ENCODE assay signal across 12 mouse cellular contexts in genomic region chr2:174917975-174918374, GRCm38 (mm10).
DNase-seq lines count a peak whose midpoint lies in the region; ATAC-seq lines count a peak whose summit lies in the region.
"Had no signal": no experiment of that assay in that cellular context is flagged by ENCODE, and none has a peak within 500 bp of the region (broad histone marks: within the 10 kb centered on the region; RNA-seq: fewer than 3 reads in every experiment).

No protein-coding gene starts in this region.

- H3K27me3 ChIP-seq in kidney, embryonic 14.5 days (ENCODE audit: control insufficient read depth, insufficient read depth, low read length), result no peaks in the 10 kb centered on the region
- H3K27me3 ChIP-seq in forebrain, embryonic 11.5 days (ENCODE audit: control insufficient read depth, insufficient read depth, low read length), result no peaks in the 10 kb centered on the region
- H3K27me3 ChIP-seq in limb, embryonic 11.5 days (ENCODE audit: control insufficient read depth, insufficient read depth, low read length), result no peaks in the 10 kb centered on the region
- no peaks in the 10 kb centered on the region for H3K27me3 ChIP-seq in neural tube, embryonic 15.5 days (replicated peaks)
- H3K27me3 ChIP-seq: liver, embryonic 15.5 days had no signal

- no peak overlapping the region for H3K4me3 ChIP-seq in kidney, embryonic 14.5 days (ENCODE audit: low read length)
- no peak overlapping the region for H3K4me3 ChIP-seq in forebrain, embryonic 11.5 days (ENCODE audit: low read depth, low read length)
- H3K4me3 ChIP-seq in limb, embryonic 11.5 days (ENCODE audit: low read depth, low read length), result no peak overlapping the region
- 0 out of 2 replicates have a peak overlapping the region, but pooled peaks have one; percentile 23 for H3K4me3 ChIP-seq in neural tube, embryonic 15.5 days (replicated peaks)
- H3K4me3 ChIP-seq: liver, embryonic 15.5 days had no signal

- no peak overlapping the region for H3K27ac ChIP-seq in kidney, embryonic 14.5 days (ENCODE audit: low read depth, low read length)
- H3K27ac ChIP-seq in forebrain, embryonic 11.5 days (ENCODE audit: low read depth, low read length), result peak overlapping the region; percentile 95
- H3K27ac ChIP-seq in limb, embryonic 11.5 days (replicated peaks; ENCODE audit: low read depth, low read length), result peak overlapping the region; percentile 74
- H3K27ac ChIP-seq in neural tube, embryonic 15.5 days (replicated peaks), result peak overlapping the region; percentile 81
- H3K27ac ChIP-seq: liver, embryonic 15.5 days had no signal

- no peak overlapping the region for H3K4me2 ChIP-seq in kidney, embryonic 14.5 days (replicated peaks; ENCODE audit: low read depth, low read length)
- peak overlapping the region; percentile 30; the same call in 1 of the 2 replicates for H3K4me2 ChIP-seq in forebrain, embryonic 11.5 days (ENCODE audit: low read depth, low read length, severe bottlenecking)
- no peak overlapping the region for H3K4me2 ChIP-seq in limb, embryonic 11.5 days (ENCODE audit: low read depth, severe bottlenecking)
- H3K4me2 ChIP-seq in neural tube, embryonic 15.5 days, result peak overlapping the region; percentile 53
- H3K4me2 ChIP-seq: liver, embryonic 15.5 days had no signal

- DNase-seq in kidney, postnatal 4 days, result no peak
- DNase-seq in forebrain, embryonic 11.5 days (ENCODE audit: low spot score), result peak; percentile 70
- DNase-seq in limb, embryonic 11.5 days (ENCODE audit: low spot score), result peak; percentile 49
- no peak for DNase-seq in adrenal gland, postnatal 14 days
- DNase-seq in cerebellum, adult 8-10 months, result no peak
- DNase-seq: layer of hippocampus, adult 9-11 months; thymus, postnatal 14 days had no signal

- WGBS in kidney, embryonic 14.5 days, result 16% methylated on average over 5 of the region's 5 CpGs
- WGBS in forebrain, embryonic 11.5 days, result 5% methylated on average over 5 of the region's 5 CpGs
- WGBS in limb, embryonic 11.5 days, result 23% methylated on average over 5 of the region's 5 CpGs
- 8% methylated on average over 5 of the region's 5 CpGs for WGBS in neural tube, embryonic 15.5 days

- ATAC-seq in kidney, embryonic 14.5 days (ENCODE audit: low FRiP score, low TSS enrichment), result peak; percentile 56
- peak; percentile 66 for ATAC-seq in forebrain, embryonic 11.5 days (replicated peaks; ENCODE audit: low FRiP score)
- peak; percentile 63; the same call in 1 of the 2 replicates for ATAC-seq in limb, embryonic 11.5 days (ENCODE audit: insufficient number of reproducible peaks, low FRiP score, low TSS enrichment, low read depth)
- ATAC-seq in neural tube, embryonic 15.5 days (ENCODE audit: low FRiP score), result peak; percentile 45
- ATAC-seq in erythroid progenitor cell, adult 5-6 weeks (replicated peaks; ENCODE audit: low FRiP score, poor library complexity, severe bottlenecking), result no peak
- ATAC-seq: CD4-positive, CD25-positive, alpha-beta regulatory T cell, adult 4 months had no signal

- H3K4me1 ChIP-seq in kidney, embryonic 14.5 days (ENCODE audit: control insufficient read depth, insufficient read depth, low read length), result 0 out of 2 replicates have a peak, but pooled peaks cover 5% of the 10 kb centered on the region
- H3K4me1 ChIP-seq in forebrain, embryonic 11.5 days (replicated peaks; ENCODE audit: control insufficient read depth, insufficient read depth, low read length), result peaks cover 11% of the 10 kb centered on the region; the same call in 1 of the 2 replicates
- no peaks in the 10 kb centered on the region for H3K4me1 ChIP-seq in limb, embryonic 11.5 days (ENCODE audit: control insufficient read depth, insufficient read depth, low read length)
- H3K4me1 ChIP-seq in neural tube, embryonic 15.5 days, result peaks cover 19% of the 10 kb centered on the region
- H3K4me1 ChIP-seq: liver, embryonic 15.5 days had no signal

- H3K36me3 ChIP-seq in kidney, embryonic 14.5 days (ENCODE audit: control insufficient read depth, insufficient read depth, low read length), result no peaks in the 10 kb centered on the region
- H3K36me3 ChIP-seq in forebrain, embryonic 11.5 days (ENCODE audit: control insufficient read depth, insufficient read depth, low read length), result no peaks in the 10 kb centered on the region
- no peaks in the 10 kb centered on the region for H3K36me3 ChIP-seq in limb, embryonic 11.5 days (ENCODE audit: control insufficient read depth, insufficient read depth, low read length)
- H3K36me3 ChIP-seq in neural tube, embryonic 15.5 days, result no peaks in the 10 kb centered on the region
- H3K36me3 ChIP-seq: liver, embryonic 15.5 days had no signal

- H3K9me3 ChIP-seq in kidney, embryonic 14.5 days (ENCODE audit: control insufficient read depth, low read length), result no peaks in the 10 kb centered on the region
- no peaks in the 10 kb centered on the region for H3K9me3 ChIP-seq in forebrain, embryonic 11.5 days (ENCODE audit: control insufficient read depth, low read length)
- H3K9me3 ChIP-seq in limb, embryonic 11.5 days (ENCODE audit: control insufficient read depth, low read length), result no peaks in the 10 kb centered on the region
- H3K9me3 ChIP-seq in neural tube, embryonic 15.5 days (replicated peaks), result no peaks in the 10 kb centered on the region
- H3K9me3 ChIP-seq: liver, embryonic 15.5 days had no signal

- H3K9ac ChIP-seq in kidney, embryonic 14.5 days (ENCODE audit: low read depth, low read length), result no peak overlapping the region
- peak overlapping the region; percentile 61 for H3K9ac ChIP-seq in forebrain, embryonic 11.5 days (ENCODE audit: low read length)
- H3K9ac ChIP-seq in limb, embryonic 11.5 days (ENCODE audit: low read length), result peak overlapping the region; percentile 52; the same call in 1 of the 2 replicates
- peak overlapping the region; percentile 29; the same call in 1 of the 2 replicates for H3K9ac ChIP-seq in neural tube, embryonic 15.5 days (replicated peaks)
- H3K9ac ChIP-seq: liver, embryonic 15.5 days had no signal

Comparison
In these comparisons a context has a peak if more than half of its experiments do, and no peak if none do; other contexts are left out.
1. H3K4me2 ChIP-seq: peak in forebrain, embryonic 11.5 days (single experiment) and neural tube, embryonic 15.5 days (single experiment); none in kidney, embryonic 14.5 days (single experiment) and limb, embryonic 11.5 days (single experiment).
2. DNase-seq: peak in forebrain, embryonic 11.5 days (single experiment) and limb, embryonic 11.5 days (single experiment); none in kidney, postnatal 4 days (0 of 2), adrenal gland, postnatal 14 days (single experiment) and cerebellum, adult 8-10 months (single experiment).